Mouse (Mus musculus): ENCODE results near the gene Gm20696. TPM values are rescaled to one million over a fixed set of nuclear protein-coding genes. Genes with fewer than 3 reads are reported as not detected.

The Gm20696 gene
- total RNA-seq, 4 experiments from 2014 or later = 0.72 to 1.3 (median 0.81) TPM

DNA sequence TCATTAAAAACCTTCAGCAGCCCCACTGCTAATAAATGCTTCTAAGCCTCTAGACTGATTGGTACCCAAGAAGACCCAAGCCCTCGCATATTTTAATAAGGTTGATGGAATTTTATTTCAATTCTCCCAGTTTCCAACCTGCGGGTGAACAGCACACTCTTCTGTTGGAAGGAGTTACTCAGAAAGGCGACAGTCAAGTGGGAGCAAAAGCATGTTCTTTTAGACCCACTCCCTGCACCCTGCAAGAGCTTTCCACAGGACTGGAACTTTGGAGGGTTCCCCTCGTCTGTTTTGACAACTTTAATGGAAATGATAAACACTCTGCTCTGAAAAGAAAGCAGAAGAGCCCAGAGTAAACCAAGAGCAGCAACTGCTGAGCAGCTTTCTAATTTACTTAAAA is 401.4 kb downstream of the Gm20696 start:
- no peak for DNase-seq (ENCODE audit: low spot score in 2 of 2)

DNA sequence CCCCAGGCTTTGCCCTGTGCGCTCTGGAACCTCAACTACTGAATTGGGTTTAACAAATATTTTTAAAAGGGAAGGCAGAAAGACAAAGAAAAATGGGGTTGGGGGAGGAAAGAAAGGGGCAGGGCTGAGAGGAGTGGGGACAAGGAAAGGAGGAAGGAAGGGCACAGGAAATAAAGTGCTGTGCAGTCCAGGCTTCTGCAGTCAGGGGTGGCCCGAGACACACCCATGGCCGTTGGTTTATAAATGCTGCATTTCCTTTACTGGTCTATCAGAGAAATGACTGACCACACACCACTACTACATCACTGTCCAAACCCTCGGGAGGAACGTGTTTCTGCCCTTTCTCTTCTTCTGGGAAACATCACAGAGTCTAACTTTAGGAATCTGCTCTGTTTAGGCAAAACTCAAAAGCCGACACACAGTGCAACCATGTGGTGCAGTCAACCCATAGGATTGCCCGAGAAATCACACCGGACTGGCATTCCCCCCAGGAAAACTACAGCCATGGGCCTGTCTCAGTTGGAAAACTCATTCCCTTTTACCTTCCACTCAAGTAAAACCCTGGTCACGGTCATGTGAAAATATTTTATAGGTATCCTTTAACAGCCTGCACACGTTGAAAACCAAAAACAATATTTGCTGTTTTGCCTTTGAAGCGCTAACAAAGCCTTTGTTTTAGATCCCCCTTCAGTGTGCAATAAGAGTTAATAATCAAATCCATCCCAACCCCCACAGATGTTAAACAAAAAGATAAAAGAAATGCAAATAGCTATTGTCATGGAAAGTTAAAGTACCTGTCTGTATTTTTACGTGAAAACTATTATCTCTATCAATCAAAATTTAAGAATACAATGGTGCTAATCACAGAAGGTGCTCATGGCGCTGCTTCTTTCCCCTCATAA is 402.2 kb downstream of the Gm20696 start:
- no peak for DNase-seq (ENCODE audit: low spot score in 2 of 2)

DNA sequence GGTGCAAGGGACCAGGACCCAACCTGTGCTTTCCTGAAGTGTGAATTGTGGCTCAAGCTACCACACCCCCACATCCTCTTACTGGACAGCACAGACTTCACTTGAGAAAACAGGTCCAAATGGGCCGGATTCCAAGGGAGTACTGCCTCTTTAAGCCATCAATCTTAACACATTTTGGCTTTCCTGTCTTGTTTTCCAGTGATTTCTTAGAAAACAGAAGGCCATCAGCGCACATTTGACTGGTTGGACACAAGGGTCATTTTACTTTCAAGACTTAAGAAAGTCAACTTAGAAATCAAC is 402.8 kb downstream of the Gm20696 start:
- no peak for DNase-seq (ENCODE audit: low spot score in 2 of 2)

DNA sequence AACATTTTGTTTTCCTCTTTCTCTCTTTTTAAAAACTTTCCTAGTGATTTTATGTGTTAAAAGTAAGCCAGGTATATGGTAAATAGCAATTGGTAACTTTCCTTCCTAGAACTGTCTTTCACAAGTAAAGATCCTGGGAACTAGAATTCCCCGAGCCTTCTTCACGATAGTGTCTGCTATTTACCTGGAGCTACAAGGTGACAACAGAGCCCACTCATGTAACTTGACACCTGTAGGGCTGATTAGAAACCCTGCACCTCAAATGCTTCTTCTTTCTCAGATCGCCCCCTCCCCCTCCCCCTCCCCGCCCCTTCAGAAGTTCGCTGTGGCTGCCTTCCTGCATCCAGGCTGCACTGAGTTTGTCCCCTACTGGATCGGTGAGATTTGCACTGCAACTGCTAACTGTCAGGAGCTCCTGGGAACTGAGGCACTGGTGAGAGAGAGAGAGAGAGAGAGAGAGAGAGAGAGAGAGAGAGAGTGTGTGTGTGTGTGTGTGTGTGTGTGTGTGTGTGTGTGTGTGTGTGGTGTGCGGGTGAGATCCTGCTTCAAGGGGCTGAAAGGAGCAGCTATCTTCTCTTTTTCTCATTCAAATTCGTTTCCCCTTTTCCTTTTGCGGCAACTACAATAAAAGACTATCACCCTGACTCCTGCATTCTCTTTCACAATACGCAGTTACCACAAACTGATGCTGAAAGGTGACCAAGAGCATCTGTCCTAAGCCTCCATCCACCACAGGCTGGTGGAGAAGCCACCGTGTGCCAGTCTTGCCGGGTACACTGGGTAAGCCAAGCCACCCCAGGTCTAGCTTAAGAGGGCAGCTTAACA is 403.3 kb downstream of the Gm20696 start:
- no peak for DNase-seq (ENCODE audit: low spot score in 2 of 2)

DNA sequence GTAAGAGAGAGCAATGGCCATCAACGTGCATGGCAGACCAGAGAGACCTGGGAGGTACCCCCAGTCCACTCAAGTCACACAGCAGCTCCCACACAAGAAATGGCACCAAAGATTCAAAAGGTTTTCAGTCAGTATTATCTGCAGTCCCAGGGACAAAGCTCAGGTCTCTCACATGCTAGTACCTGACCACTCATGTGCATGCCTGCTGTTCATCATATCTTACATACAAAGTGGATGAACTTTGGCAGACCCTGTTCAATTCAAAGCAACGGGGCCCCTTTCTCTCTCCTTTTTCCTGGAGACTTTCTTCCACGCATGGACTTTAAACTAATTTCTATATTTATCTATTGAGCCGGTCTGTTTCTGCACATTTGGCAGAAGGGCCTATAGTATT is 404.9 kb downstream of the Gm20696 start:
- no peak for DNase-seq (ENCODE audit: low spot score in 2 of 2)

DNA sequence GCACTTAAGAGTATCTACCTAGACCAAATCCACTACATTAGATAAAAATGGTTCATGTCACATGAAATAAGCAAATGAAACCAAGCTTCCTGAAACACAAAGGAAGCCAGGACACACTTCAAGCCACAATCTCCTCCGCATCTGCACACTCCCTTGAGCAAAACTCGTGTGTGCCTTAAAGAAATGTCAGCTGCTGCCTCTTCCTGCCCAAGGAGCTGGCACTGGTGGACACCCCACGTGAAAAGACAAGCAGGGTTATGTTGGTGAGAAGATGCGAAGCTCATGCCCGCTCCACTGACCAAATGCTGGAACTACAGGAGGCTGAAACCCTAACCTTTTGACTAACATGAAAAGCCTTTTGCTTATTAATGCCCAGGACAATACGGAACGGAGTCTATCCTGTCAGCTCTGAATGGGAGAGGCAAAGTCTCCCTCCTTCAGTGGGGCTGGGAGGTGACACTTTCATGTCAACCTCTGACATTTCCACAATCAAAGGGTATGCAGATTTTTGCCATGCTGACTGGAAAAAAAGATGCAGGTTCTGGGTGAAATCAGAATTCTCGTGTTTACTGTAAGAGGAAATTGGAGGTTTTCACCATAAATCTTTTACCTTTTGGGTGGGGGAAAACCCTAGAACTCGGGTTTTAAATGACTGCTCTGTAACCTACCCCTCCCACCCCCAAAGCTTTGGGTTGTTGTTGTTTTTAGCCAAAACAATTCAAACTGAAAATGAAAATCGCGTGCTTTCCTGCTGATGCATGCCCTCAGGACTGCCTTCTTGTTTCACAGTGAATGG is 405.5 kb downstream of the Gm20696 start:
- no peak for DNase-seq (ENCODE audit: low spot score in 2 of 2)

DNA sequence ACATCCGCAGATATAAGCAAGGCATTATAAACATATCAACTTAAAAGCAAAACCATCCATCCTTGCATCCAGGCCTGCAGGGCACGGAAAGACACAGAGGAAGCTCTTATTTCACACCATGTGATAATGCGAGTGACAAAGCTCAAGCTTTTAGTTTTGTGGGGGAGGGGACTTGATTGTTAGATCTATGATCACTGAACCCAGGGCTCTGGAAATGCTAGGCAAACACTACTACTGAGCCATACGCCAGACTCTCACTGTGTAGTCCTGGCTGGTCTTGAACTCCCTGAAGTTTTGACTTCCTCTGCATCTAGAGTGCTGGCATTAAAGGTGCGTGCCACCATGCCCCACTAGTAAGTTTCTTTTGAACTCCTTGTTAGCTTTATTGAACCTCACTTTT is 408.3 kb downstream of the Gm20696 start:
- no peak for DNase-seq (ENCODE audit: low spot score in 2 of 2)

DNA sequence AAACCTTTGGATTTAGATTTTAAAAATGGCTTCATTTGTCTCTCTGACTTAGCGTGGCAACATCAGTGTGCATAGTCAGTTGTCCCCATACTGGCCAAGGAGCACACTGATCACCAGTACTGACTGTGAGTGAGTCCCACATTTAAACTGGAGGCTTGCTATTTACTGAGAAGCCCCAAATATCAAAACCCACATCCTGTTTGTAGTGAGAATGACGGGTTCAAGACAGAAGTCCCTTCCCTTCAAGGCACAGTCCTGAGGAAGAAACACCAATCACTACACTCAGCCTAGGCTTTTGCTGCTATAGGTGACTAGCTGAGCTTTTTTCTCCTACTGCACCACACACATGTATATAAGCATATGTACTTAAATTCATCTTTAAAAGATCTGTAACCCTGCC is 408.9 kb downstream of the Gm20696 start:
- no peak for DNase-seq (ENCODE audit: low spot score in 2 of 2)

DNA sequence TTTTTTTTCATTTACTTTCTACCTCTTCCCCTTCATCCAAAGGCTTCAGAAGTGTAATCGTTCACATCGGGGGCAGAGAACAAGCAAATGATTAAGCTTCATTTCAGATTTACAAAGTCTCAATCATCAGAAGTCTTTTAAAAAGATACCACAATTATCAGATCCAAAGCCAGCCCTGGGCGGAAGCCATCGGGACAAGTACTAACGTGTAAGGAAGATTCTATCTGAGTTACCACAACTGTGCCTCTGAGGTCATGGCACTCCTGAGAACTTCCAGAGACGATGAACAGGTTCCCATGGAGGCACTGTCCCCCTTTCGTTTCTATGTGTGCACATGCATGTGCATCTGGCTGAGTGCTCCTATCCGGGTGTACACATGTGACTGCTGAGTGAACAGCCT is 413.3 kb downstream of the Gm20696 start:
- no peak for DNase-seq (ENCODE audit: low spot score in 2 of 2)

DNA sequence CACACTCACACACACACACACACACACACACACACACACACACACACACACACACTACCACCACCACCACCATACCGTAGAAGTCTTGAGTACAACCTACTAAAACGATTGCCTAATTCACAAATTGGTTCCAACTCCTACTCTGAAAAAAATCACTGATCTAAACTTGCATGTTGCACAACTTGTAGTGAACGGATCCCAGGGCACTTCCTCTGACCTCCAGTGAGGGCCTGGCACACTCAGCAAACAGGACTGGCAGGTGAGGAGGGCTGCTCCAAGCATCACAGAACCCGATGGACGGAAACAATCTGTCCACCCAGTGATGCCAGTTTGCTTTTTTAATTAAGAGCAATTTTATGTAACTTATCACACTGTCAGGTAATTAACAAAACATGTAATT is 413.8 kb downstream of the Gm20696 start:
- DNase-seq (ENCODE audit: low spot score in 2 of 2) = no peak

DNA sequence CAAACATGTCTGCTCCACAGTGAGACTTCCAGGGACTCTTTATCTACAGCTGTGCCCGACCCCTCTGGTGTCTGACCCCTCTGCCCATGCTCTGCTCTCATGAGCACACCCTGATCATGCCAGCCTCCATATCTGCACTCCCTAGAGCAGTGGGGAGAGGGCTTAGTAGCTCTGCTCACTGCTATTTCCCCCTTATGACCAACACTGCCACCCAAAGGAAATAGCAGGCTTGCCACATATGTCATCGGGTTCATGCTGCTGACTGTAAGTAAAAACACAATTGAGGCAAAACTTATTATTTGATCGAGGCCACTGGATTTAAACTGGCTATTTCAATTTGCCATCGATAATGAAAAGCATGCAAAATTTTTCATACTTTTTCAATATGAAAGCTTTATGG is 414.7 kb downstream of the Gm20696 start:
- DNase-seq (ENCODE audit: low spot score in 2 of 2) = no peak

DNA sequence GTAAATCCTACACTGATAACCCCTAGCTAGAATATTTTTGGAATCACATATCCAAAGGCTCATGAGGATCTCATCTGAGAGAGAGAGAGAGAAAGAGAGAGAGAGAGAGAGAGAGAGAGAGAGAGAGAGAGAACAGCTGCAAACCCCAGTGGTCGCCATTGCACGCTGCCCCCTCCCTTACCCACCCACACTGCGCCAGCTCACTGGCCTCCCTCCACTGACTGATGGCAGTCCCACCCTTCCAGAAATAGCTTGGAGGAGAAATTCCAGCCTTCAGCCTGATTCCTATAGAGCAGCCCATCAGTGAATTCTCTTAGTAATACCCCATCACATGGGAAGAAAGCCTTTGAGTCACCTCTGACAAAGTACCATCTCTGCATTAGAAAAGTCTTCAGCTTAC is 415.4 kb downstream of the Gm20696 start:
- no peak for DNase-seq (ENCODE audit: low spot score in 2 of 2)

DNA sequence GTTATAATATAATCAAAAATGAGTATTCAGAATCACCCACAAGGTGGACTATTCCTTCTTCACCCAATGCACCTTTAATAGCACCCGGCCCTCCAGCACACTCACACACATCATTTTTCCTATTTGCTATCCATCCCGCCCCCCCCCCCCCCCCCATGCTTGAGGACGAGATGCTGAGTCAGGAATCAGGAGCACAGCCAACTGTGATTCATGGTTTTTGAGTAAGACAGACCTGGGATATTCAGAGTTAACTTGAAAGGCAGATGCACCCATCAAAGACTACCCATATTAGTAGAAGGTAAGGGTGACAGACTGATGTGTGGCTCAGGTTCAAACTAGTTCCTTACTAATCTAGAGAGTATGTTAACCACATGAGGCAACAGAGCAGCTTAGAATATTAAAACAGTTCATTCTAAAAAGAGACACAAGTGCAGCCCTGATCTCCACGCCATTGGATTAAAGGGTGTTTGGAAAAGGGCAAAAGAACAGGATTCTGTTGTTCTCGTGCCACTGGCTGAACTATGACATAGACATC is 417.0 kb downstream of the Gm20696 start:
- no peak for DNase-seq (ENCODE audit: low spot score in 2 of 2)

DNA sequence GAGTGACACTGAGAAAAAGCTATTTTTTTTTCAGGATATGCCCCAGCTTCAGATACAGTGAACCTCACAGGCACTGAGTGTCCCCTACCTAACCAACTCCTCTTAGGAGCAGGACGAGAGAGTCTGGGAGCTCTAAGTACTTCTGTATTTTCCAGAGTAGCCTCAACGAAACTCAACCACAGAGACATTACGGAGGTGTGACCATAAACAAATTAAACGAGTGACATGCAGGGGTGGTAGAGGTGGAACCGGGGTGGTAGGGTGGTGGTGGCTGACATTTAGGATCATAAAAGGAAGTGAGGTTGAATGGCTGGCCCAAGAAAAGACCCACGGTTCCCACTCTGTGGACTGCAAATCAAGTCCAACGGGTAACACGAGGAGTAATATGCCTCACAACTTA is 418.2 kb downstream of the Gm20696 start:
- DNase-seq (ENCODE audit: low spot score in 2 of 2) = no peak

DNA sequence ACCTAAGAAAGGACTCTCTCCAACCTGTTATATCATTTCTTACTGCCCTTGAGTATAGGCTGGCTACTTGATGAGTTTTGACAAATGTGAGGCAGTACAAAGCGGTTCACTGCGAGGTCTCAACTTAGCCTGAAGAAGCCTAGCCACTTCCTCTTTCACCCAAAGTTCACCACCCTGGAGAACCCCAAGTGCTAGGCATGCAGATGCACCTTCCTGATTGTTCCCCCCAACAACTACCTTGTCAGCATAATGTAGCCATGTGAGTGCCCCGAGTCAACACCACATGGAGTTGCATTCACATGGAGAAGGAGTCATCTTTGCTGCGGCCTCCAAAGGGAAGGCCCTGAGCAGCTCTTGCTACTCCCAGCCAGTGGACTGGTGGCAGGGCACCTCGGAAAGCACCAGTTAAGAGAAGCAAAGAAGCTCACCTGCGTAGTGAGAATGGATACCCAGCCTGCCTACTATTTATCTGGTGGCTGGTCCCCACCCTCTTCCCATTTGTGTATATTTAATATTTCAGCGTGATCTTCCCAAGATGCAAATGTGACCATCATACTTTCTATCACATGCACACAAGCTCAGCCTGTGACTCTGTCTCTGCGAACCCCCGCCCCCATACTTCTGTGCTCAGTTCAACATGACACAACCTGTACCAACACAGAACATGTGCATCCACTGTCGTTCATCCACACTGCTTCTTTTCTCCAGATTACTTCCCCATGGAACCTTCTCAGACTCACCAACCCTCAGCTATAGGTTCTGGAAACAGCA is 424.8 kb downstream of the Gm20696 start:
- no peak for DNase-seq (ENCODE audit: low spot score in 2 of 2)

DNA sequence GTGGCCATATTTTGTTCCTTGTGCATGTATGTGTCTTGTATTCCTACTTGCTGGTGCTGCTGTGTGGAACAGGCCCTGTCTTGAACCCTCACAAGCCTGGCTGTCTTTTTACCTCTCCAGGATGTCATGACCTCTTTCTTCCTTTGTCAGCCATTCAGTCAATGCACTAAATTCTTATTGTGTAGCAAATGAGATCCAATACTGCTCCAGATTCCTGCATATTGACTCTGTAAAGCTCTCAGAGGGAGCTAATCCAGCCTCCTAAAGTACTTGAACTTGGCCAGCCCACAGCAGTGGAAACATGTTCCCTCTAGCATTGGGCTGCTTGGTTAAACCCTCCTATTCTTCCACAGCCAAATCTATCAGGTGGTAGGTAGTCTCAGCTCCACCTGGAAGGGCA is 425.8 kb downstream of the Gm20696 start:
- DNase-seq (ENCODE audit: low spot score in 2 of 2) = no peak

DNA sequence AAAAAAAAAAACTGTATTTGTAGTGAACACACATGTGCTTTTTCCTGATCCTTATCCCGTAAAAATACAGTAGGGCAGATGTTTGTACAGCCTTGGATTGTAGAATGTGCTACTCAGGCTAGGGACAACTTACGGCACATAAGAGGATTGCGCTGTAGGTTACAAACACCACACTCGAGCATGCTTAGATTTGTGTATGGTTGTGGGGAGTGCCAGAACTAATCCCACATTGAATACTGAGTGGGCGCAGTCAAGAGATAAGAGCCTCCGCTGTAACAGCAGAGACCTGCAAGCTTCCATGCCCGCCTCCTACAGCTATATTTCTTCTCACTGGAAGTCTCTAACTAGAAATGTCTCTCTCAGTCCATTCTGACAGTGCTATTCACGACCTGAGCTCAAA is 431.0 kb downstream of the Gm20696 start:
- no peak for DNase-seq (ENCODE audit: low spot score in 2 of 2)

DNA sequence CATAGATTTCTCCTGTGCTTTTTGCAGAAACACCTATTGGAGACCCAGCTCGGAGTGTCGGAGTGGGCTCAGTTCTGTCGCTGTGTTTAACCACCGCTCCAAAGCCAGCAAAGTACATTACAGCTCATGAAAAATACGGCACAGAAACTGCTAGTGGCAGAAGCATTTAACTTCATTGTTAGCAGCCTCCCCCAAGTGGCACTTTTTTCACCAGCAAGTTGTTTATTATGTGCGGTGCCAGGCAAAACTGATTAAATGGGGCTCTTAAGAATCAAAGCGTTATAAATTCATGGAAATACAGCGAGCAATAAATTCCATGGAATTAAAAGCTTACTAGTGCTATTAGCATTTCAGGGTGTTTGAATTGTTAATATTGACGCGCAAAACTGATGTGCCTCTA is 433.2 kb downstream of the Gm20696 start:
- DNase-seq (ENCODE audit: low spot score in 2 of 2) = no peak

DNA sequence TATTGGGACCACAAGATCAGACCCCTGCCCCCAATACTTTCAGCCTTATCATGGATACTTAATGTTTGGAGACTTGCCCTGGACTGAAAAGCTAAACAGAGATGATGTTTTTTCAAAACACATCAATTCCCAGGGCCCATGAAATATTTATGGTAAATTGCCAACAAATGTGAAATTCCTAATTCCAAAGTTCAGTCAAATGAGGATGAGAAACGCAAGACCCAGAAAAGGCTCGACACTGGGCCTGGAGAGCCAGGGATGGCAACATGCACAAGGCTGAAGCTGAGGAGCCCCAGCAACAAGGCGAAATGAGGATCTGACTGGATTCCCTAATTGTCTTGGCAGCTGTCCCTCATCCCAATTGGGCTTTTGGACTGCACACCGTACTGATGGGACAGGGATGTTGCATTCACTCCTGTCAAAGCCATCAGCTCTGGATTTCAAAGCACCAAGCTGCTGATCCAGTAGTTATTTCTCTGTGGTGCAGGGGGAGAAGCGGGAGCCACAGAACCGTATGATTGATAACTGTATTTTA is 438.2 kb downstream of the Gm20696 start:
- no peak for DNase-seq (ENCODE audit: low spot score in 2 of 2)

DNA sequence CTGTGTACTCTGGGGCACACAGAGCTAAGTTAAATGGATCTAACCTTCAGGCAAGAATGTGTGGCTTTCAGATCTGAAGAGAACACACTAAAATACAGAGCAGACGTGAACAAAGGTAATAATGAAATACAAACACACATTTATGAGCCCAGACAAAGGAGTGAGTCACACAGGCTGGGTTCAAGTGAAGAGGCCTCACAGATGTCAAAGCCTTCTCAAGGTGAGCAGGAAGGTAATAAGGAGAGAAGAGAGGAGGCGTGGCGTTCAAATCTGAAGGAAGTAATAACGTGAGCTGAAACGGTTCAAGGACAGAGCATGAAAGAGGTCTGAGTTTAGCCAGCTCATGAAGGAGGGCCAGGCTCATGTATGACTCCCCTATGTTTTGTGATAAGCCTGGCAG is 445.4 kb downstream of the Gm20696 start:
- no peak for DNase-seq (ENCODE audit: low spot score in 2 of 2)

DNA sequence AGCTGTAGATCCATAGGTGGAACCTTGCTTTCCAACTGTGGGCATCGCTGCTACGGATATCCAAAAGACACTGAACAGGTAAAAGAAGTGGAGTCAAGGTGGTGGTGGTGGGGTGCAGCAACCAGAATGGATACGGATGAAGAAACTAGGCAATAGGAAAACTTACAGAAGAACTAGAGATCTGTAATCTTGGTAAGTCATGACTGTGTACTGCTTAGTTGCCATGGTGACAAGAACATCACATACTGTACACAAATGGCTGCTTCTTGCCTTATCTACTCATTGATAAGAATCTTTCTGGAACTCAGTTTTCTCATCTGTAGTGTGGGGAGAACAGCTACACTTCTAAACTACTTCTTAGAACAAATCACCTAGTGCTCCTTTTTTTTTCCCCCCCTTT is 446.1 kb downstream of the Gm20696 start:
- DNase-seq (ENCODE audit: low spot score in 2 of 2) = no peak

All from gastrocnemius, adult 8-10 months (tissue).